Mouse (Mus musculus) gastrocnemius, postnatal 14 days (tissue): ENCODE measurements around the gene St6galnac3. TPM values are rescaled to one million over a fixed set of nuclear protein-coding genes. Genes with fewer than 3 reads are reported as not detected.
A peak's percentile ranks its signal among the peaks of the same experiment; 100 is the strongest.

Experiments used
- DNase-seq: peaks from one replicate; pipeline ENCODE4 v3.0.0; 2021; ENCODE audit warnings: mixed read lengths
- intact Hi-C: fragments of 180-260 bp; cut with DNase I; formaldehyde crosslinking; loops from one replicate; pipeline ENCODE4 v1.15.1; 2025; ENCODE audit warnings: low total_unique reads
- total RNA-seq, 2 experiments: library from RNA; stranded (reverse); gene quantifications; 2 replicates each; pipeline ENCODE4 v1.2.3; 2021

The St6galnac3 gene
- total RNA-seq, 2 experiments from 2014 or later, result 2.9 to 4.4 TPM

DNA sequence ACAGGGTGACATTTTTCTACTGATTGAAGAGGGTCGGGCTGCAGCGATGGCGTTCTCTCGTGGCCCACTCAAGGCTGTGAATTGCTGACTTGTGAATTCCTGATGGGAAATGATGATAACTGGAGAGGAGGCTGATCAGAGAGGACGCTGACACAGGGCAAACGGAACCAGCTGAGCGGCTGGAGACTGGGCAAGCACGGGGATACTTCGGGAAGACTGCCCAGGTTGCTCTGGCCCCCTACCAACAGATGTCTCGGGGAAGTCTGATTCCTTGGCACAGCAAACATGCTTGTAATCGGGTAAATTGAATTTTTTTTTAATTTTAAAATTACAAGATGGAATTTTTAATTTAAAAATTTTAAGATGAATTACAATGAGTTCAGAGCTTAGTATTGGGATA lies 168.4 kb downstream of the St6galnac3 start:
- intact Hi-C loops, result no loop called here
- DNase-seq, result peak; percentile 22

DNA sequence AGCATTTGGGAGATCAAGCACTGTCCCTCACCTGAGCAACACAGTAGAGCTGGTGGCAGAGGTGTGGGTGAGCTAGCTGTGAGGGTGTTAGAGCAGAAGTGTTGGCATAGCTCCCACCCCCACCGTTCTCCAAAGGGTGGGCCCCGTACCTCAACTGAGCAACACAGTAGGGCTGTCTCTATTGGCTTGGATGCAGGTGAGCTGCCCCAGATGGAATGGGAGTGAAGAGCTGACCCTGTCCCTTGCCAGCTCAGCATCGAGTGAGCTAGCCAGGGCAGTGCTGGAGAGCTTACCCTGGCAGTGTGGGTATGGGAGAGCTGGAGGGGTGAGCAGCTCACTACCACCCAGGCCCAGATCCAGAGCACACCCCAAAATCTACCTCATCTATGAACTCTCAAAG lies 171.3 kb downstream of the St6galnac3 start:
- intact Hi-C loops, result no loop called here

GRCm38 (mm10) chr3:153553226-153553625 lies 171.7 kb downstream of the St6galnac3 start:
- DNase-seq, result no peak
- intact Hi-C loops, result no loop called here

More for the DNA sequence above, 171.3 kb downstream of the St6galnac3 start:
- no peak for DNase-seq

GRCm38 (mm10) chr3:153546936-153547683 lies 177.9 kb downstream of the St6galnac3 start:
- DNase-seq, result no peak

GRCm38 (mm10) chr3:153539851-153540250 lies 185.1 kb downstream of the St6galnac3 start:
- DNase-seq, result no peak
- intact Hi-C loops, result no loop called here

More at GRCm38 (mm10) chr3:153546936-153547683, 177.9 kb downstream of the St6galnac3 start:
- intact Hi-C loops, result no loop called here

DNA sequence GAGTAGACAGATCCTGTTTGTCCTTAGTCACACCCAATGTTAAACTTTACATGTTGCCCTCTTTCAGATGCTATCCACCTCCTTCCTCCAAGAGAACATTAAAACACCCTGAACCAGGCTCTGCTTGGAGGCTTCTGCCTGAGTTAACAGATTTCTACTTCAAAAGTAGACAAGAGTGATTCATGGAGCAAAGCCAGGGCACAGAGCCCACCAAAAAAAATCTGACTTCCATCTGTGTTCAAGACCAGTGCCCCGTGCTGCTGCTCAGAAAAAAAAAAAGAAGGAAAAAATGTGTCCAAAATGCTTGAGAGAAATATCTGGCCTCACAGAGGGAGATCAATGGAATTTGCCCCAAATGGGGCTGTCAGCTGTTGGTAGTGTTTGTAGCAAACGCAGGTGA lies 186.6 kb downstream of the St6galnac3 start:
- DNase-seq, result no peak
- intact Hi-C loops, result no loop called here

DNA sequence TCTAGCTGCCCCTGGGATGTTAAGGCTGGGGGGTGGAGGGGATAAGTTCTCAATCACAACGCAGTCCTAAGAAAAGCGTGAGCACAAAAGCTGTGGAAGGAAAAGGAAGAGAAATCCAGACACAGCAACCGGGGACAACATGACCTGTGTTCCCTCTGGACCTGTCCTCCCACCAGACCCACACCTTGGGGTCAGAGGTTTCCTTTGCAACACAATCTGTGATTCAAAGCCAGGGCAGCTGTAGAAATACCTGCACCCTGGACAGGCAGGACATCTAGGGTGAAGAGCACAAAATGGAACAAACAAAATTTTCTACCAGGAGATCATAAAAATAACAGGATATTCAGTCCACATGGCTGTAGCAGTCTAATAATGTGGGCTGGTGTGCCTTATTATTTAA lies 187.5 kb downstream of the St6galnac3 start:
- no peak for DNase-seq
- intact Hi-C loops, result no loop called here

DNA sequence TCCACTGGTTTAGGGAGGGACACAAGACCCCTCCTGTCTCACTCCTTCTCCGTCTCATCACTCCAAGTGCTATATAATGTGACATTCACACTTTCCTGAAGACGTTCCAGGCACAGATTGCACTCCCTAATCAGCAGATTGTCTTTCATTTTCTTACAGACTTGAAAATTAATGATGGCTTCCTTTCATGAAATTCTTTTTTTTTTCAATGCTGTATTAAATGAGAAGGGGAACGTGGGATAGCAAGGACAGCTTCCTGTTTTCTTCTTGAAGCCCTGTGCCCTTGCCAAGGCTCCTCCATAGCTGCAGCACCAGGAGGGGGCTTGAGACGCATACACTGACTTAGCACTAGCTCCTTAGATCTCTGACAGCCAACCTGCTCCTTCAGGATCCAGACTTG lies 188.7 kb downstream of the St6galnac3 start:
- DNase-seq, result no peak
- intact Hi-C loops, result no loop called here

- no peak for DNase-seq
- intact Hi-C loops, result no loop called here
Measured at GRCm38 (mm10) chr3:153529174-153529573, 195.8 kb downstream of the St6galnac3 start.

- no peak for DNase-seq
- intact Hi-C loops, result no loop called here
Measured at GRCm38 (mm10) chr3:153525151-153525768, 199.7 kb downstream of the St6galnac3 start.

GRCm38 (mm10) chr3:153516848-153517247 lies 208.1 kb downstream of the St6galnac3 start:
- intact Hi-C loops, result no loop called here
- no peak for DNase-seq

DNA sequence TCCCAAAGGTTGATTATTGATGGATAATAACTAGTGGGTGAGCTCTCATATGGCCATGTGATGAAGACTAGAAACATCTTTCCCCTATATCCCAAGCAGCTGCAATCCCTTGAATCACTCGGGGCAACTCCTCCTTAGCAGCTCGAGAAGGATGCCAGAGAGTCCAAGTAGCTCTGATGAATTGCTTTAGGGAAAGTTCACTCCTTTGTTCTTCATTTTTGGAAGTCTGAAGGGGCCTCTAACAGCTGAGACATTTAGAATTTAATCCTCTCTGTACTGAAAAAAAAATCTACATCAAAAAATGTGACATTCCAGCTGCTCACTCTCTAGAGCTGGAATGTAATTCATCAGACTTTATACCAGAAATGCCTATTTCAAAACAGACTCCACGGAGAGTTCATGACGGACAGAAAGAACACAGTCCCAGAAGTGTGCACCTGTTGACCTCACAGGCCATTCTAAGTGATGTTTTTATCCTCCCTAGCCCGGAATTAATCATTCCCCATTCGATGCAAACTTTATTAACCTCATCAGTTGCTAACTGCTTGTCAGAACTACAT lies 211.4 kb downstream of the St6galnac3 start:
- intact Hi-C loops, result no loop called here
- DNase-seq, result no peak

DNA sequence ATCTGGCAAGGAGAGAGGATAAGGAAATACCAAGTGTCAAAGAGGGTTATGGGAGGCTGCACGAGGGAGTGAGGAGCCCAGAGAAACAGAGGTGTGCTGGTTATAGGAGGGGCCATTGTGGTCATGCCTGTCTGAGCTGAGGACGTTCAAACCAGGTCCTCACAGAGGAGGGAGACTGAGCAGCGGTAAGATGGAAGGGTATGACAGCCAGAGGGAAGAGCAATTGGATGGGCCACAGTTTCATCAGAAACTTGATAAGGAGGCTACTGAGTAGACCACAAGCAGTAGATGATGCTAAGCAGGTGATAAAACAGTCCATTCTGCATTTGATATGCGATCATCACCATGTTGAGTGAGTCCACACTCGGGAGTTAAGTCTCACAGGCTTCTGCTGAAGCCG lies 212.4 kb downstream of the St6galnac3 start:
- DNase-seq, result no peak
- intact Hi-C loops, result no loop called here

DNA sequence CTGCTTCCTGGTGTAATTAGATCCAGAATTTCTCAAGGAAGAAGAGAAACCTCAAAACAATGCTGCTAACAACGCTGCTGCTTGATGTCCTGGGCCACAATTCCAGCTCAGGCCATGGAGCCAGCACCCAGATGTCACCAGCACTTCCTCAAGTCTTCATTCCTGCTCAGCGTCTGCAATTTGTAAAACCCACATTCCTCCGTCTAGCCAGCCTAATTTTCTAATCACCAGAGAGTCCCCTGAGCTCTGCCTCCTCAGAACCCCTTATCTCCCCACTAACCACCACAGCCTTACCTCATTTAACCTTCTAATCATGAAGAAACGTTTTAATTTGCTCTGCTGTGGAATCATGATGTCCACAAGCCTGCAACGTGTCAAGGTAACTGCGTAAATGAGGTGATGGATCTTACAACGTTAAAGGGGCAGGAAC lies 213.8 kb downstream of the St6galnac3 start:
- intact Hi-C loops, result no loop called here
- no peak for DNase-seq

DNA sequence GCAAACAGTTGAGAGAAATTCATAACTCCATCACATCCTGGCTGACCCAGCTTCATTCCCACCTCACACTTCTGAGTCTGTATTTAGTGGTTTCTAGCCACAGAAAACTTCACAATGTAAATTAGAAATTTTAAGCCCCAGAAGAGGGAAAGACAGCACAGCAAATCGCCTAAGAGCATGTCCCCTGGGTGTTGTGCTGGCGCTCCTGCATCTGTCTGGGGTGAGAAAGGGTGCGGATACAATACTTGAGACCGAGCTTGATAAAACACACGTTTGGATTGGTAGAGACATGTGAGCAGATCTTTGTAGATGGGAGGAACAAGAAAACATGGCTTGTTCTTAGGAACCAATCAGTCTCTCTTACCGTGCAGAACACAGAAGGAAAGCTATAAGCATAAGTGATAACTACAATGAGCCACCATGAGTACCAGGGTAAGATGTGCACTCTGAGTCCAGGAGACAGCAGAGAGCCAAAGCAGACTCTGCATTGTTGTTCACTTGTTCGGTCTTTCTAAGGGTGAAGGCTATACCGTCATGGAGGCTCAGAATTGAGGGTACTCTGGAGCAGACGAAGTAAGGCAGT lies 214.8 kb downstream of the St6galnac3 start:
- intact Hi-C loops, result no loop called here

DNA sequence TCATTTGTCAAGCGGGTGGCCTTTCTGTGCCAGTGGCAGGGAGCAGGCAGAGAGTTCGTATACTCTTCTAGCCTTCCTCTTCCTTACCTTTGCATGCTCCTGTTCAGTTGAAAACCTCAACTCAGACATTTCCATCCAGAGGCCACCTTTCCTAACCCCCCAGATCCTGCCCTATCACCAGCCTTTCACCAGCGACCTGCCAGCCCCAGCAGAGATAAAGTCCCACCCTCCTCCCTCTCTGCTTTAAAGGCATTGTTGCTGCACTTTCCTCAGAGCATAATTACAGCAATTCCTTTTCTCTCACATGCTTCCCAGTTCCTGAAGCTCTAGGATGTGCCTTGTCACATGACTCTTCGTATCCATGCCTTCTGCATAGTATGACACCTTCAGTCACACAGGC lies 215.3 kb downstream of the St6galnac3 start:
- no peak for DNase-seq
- intact Hi-C loops, result loop anchor here (10.0 kb wide), 1 partner anchor 725 kb away; no protein-coding TSS in a partner anchor

More for the DNA sequence above, 214.8 kb downstream of the St6galnac3 start:
- no peak for DNase-seq

DNA sequence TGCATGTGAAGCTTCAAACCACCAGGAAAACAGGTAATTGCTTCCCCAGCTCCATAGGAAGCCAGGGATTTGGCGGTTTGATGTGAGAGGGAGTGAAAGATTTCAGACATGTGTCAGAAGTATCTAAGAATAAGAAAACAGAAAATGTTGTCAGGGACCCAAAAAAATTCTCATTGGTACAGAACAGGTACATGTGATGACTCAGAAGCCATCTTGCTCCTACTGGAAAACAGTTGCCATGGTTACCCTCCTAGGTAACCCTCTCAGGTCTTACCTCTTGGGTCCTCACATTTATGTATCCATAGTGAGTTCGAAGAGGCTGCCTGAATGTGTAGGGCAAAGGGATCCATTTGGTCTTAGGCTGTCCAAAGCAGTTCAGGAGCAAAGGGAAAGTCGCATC lies 215.9 kb downstream of the St6galnac3 start:
- intact Hi-C loops, result loop anchor here (10.0 kb wide), 1 partner anchor 724 kb away; no protein-coding TSS in a partner anchor
- DNase-seq, result no peak

GRCm38 (mm10) chr3:153508592-153508991 lies 216.4 kb downstream of the St6galnac3 start:
- DNase-seq, result no peak
- intact Hi-C loops, result loop anchor here (10.0 kb wide), 1 partner anchor 724 kb away; no protein-coding TSS in a partner anchor

DNA sequence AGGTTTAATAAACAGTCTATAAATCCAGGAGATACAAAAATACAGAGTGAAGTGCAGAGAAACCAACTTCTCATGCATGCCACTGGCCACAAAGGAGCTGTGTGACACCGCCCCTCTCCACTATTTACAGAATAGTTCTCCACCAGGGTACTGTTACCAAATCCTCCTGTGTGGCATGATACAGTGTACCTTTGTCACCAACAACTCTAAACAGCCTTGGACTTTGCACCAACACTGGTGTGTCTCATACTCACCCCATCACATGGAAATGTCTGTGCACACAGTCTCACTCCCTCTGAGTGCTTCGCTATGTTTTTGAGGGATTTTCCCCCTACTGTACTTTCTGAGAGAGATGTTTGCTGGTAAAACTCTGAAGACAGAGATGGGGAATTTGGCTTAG lies 217.4 kb downstream of the St6galnac3 start:
- intact Hi-C loops, result loop anchor here (10.0 kb wide), 1 partner anchor 723 kb away; no protein-coding TSS in a partner anchor
- DNase-seq, result no peak

DNA sequence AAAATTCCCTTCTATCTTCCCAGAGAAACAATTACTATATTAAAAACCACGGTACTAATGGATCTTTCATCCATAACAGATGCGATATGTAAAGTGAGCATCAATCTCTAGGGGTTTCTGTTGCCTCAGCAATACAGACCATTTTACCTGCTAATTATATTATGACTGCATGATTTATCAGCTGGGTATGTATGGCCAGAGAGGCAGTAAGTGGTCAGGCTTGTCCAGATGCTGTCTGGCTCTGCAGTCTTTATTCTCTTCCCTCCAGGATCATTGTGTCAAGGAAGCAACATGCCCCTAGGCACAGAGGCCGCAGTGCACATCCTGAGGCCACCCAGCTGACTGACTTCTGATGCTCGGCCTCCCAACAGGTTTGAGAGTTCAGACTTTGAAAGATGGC lies 222.5 kb downstream of the St6galnac3 start:
- DNase-seq, result no peak
- intact Hi-C loops, result loop anchor here (10.0 kb wide), 1 partner anchor 718 kb away; no protein-coding TSS in a partner anchor
